Comparison of ENCODE assay signal across 22 mouse cellular contexts in genomic region chr4:58269961-58270360, GRCm38 (mm10). TPM values are rescaled to one million over a fixed set of nuclear protein-coding genes. Genes with fewer than 3 reads are reported as not detected.
DNase-seq lines count a peak whose midpoint lies in the region; ATAC-seq and TF ChIP-seq lines count a peak whose summit lies in the region.
"Had no signal": no experiment of that assay in that cellular context is flagged by ENCODE, and none has a peak within 500 bp of the region (broad histone marks: within the 10 kb centered on the region; RNA-seq: fewer than 3 reads in every experiment).

No protein-coding gene starts in this region.

- no peak for TF ChIP-seq RAD21 in CH12.LX (IDR thresholded peaks at IDR 0.05; ENCODE audit: low read depth, low read length)

- H3K79me2 ChIP-seq in C2C12 (ENCODE audit: control insufficient read depth, insufficient read depth) = no peaks in the 10 kb centered on the region
- no peaks in the 10 kb centered on the region for H3K79me2 ChIP-seq in CH12.LX (replicated peaks; ENCODE audit: control insufficient read depth, extremely low read depth, insufficient read depth, poor library complexity, severe bottlenecking)
- no peaks in the 10 kb centered on the region for H3K79me2 ChIP-seq in myocyte (ENCODE audit: control insufficient read depth, insufficient read depth)

- H3K79me3 ChIP-seq in C2C12 (ENCODE audit: low read depth) = no peaks in the 10 kb centered on the region

- no peak overlapping the region for H3K27ac ChIP-seq in CH12.LX (ENCODE audit: insufficient read depth, low read depth)
- H3K27ac ChIP-seq: embryonic facial prominence, embryonic 10.5 days; embryonic facial prominence, embryonic 12.5 days; forebrain, embryonic 13.5 days; forebrain, embryonic 15.5 days had no signal

- no peaks in the 10 kb centered on the region for H3K9me3 ChIP-seq in CH12.LX (replicated peaks; ENCODE audit: low read length)
- H3K9me3 ChIP-seq: embryonic facial prominence, embryonic 10.5 days; embryonic facial prominence, embryonic 12.5 days; forebrain, embryonic 13.5 days; forebrain, embryonic 15.5 days had no signal

- in situ Hi-C loops in CH12.LX (cut with MboI; ENCODE audit: low pct_ligation_motif_present, low pct_unique_long_range_greater_than_20kb, low sequenced_read_pairs) = no loop called here

- no peak for DNase-seq in CH12.LX (ENCODE audit: extremely low read depth)
- no peak for DNase-seq in ovary, postnatal 36 days (ENCODE audit: low spot score)
- DNase-seq: adrenal gland, adult 8-10 months; adrenal gland, postnatal 14 days; adrenal gland, postnatal 36 days; cerebellum, adult 11-12 months; cerebellum, adult 2 months; cerebellum, adult 9-10 months; cerebellum, postnatal 10 days; cerebellum, postnatal 25 days; forebrain, postnatal 0 days had no signal

- TF ChIP-seq POLR2A in CH12.LX (IDR thresholded peaks at IDR 0.05; ENCODE audit: low read depth, low read length) (no peak), myocyte (IDR thresholded peaks at IDR 0.05; ENCODE audit: insufficient read length, low read depth) (no peak)

- TF ChIP-seq CTCF in C2C12 (IDR thresholded peaks at IDR 0.05; ENCODE audit: control insufficient read depth, insufficient read depth, insufficient read length) = no peak
- TF ChIP-seq CTCF in CH12.LX (conservative IDR thresholded peaks at IDR 0.05 in 1 of 2, IDR thresholded peaks at IDR 0.05 in 1 of 2; ENCODE audit: low read depth in 2 of 2, low read length in 2 of 2) = no peak

- H3K4me3 ChIP-seq in C2C12 (ENCODE audit: insufficient read depth, poor library complexity, severe bottlenecking) (no peak overlapping the region), CH12.LX (replicated peaks in 1 of 3; ENCODE audit: low read depth in 2 of 3, low read length in 2 of 3, poor library complexity in 1 of 3) (no peak overlapping the region), myocyte (no peak overlapping the region)
- H3K4me3 ChIP-seq: embryonic facial prominence, embryonic 10.5 days; embryonic facial prominence, embryonic 12.5 days; forebrain, embryonic 13.5 days; forebrain, embryonic 15.5 days had no signal

- dilution Hi-C loops in CH12.LX (cut with MboI; ENCODE audit: extremely low pct_ligation_motif_present, extremely low pct_unique_long_range_greater_than_20kb, low sequenced_read_pairs) = no loop called here

- peaks cover 0 to 9% of the 10 kb centered on the region in 2 experiments; a peak in 2 of 4 replicates for H3K4me1 ChIP-seq in CH12.LX (ENCODE audit: control insufficient read depth in 1 of 2, insufficient read depth in 2 of 2)
- H3K4me1 ChIP-seq: forebrain, embryonic 13.5 days; forebrain, embryonic 15.5 days had no signal

- no peak overlapping the region for H3K4me2 ChIP-seq in CH12.LX (ENCODE audit: insufficient read depth, low read depth, poor library complexity, severe bottlenecking)
- no peak overlapping the region for H3K4me2 ChIP-seq in myocyte (ENCODE audit: low read depth)
- H3K4me2 ChIP-seq: embryonic facial prominence, embryonic 12.5 days; forebrain, embryonic 13.5 days; forebrain, embryonic 15.5 days had no signal

- no peaks in the 10 kb centered on the region for H3K36me3 ChIP-seq in C2C12 (ENCODE audit: control insufficient read depth, insufficient read depth)
- no peaks in the 10 kb centered on the region for H3K36me3 ChIP-seq in CH12.LX (replicated peaks in 1 of 2; ENCODE audit: control insufficient read depth in 1 of 2, insufficient read depth in 1 of 2, low read length in 1 of 2)
- no peaks in the 10 kb centered on the region for H3K36me3 ChIP-seq in myocyte (ENCODE audit: control insufficient read depth, insufficient read depth)
- H3K36me3 ChIP-seq: embryonic facial prominence, embryonic 10.5 days; embryonic facial prominence, embryonic 12.5 days; forebrain, embryonic 15.5 days had no signal

- no peak overlapping the region for H3K9ac ChIP-seq in CH12.LX (ENCODE audit: insufficient read depth, low read depth)
- H3K9ac ChIP-seq: embryonic facial prominence, embryonic 12.5 days; forebrain, embryonic 13.5 days; forebrain, embryonic 15.5 days; forebrain, postnatal 0 days had no signal

- H3ac ChIP-seq in C2C12 (ENCODE audit: control insufficient read depth, insufficient read length, low read depth) = no peak overlapping the region
- no peak overlapping the region for H3ac ChIP-seq in myocyte (ENCODE audit: control insufficient read depth, insufficient read length)

- TF ChIP-seq EP300 in CH12.LX (IDR thresholded peaks at IDR 0.05; ENCODE audit: low read length) = no peak

- no peak for ATAC-seq in granulocyte monocyte progenitor cell, adult 5-6 weeks (replicated peaks; ENCODE audit: poor library complexity, severe bottlenecking)
- ATAC-seq: activated CD4-positive, CD25-positive, alpha-beta regulatory T cell, adult 4 months; CD4-positive, CD25-positive, alpha-beta regulatory T cell, adult 4 months; forebrain, embryonic 13.5 days; forebrain, embryonic 15.5 days; forebrain, postnatal 0 days; Patski had no signal

- H3K27me3 ChIP-seq in C2C12 (ENCODE audit: control insufficient read depth, insufficient read depth, insufficient read length) = no peaks in the 10 kb centered on the region
- H3K27me3 ChIP-seq in CH12.LX (replicated peaks) = no peaks in the 10 kb centered on the region
- no peaks in the 10 kb centered on the region for H3K27me3 ChIP-seq in myocyte (ENCODE audit: control insufficient read depth, insufficient read depth, insufficient read length)
- H3K27me3 ChIP-seq: embryonic facial prominence, embryonic 12.5 days; forebrain, embryonic 13.5 days; forebrain, embryonic 15.5 days; Patski had no signal

TF ChIP-seq in C2C12, 6 proteins besides CTCF, POLR2A, EP300 and RAD21:
- TF ChIP-seq USF1 (IDR thresholded peaks at IDR 0.05; ENCODE audit: low read depth) (peak; percentile 62), MYOG (IDR thresholded peaks at IDR 0.05; ENCODE audit: control insufficient read depth, extremely low read depth, insufficient read length) (no peak)
TF ChIP-seq in C2C12: peak in this region for 1.

TF ChIP-seq in CH12.LX, 34 proteins besides CTCF, POLR2A, EP300 and RAD21:
- TF ChIP-seq JUN (IDR thresholded peaks at IDR 0.05; ENCODE audit: insufficient read depth, low read depth, low read length) (no peak), MAZ (IDR thresholded peaks at IDR 0.05; ENCODE audit: low read depth, low read length) (no peak), USF1 (IDR thresholded peaks at IDR 0.05; ENCODE audit: low read depth, low read length) (peak; percentile 19; the same call in 1 of the 2 replicates)

TF ChIP-seq in myocyte, 11 proteins besides CTCF, POLR2A, EP300 and RAD21:
- TF ChIP-seq MAX (IDR thresholded peaks at IDR 0.05; ENCODE audit: low read depth) (no peak), TCF12 (IDR thresholded peaks at IDR 0.05; ENCODE audit: insufficient read depth, poor library complexity, severe bottlenecking) (no peak), USF1 (IDR thresholded peaks at IDR 0.05; ENCODE audit: low read depth) (peak; percentile 41), TCF3 (IDR thresholded peaks at IDR 0.05; ENCODE audit: insufficient read length, low read depth) (no peak), E2F4 (IDR thresholded peaks at IDR 0.05; ENCODE audit: insufficient read depth) (no peak)

RNA-seq across cellular contexts. Expression of gene Musk, which starts 15.8 kb away (rescaled TPM):
- polyA plus RNA-seq in C2C12 (2012; fragmentation: generic; extraction: Trizol) (10.1 TPM), CH12.LX (2012; ENCODE audit: insufficient read length, low read depth) (not detected in 2 replicates), myocyte (2012; fragmentation: generic; extraction: Trizol) (17.5 TPM)
- total RNA-seq in CH12.LX (2012; rRNA removed) (not detected in 2 replicates), CH12.LX (2014; rRNA removed) (not detected in 2 replicates)
- total RNA-seq in granulocyte monocyte progenitor cell, adult 5-6 weeks (2014; fragmentation: Nextera tagmentation) = not detected in 2 replicates
- not detected in 2 replicates for total RNA-seq in granulocyte monocyte progenitor cell, adult 5-6 weeks (2017)
- total RNA-seq: ES-E14 had no signal
- polyA plus RNA-seq: activated CD4-positive, CD25-positive, alpha-beta regulatory T cell, adult 4 months; CD4-positive, CD25-positive, alpha-beta regulatory T cell, adult 4 months; forebrain, embryonic 13.5 days; Patski had no signal

Comparison
In these comparisons a context has a peak if more than half of its experiments do, and no peak if none do; other contexts are left out.
1. RNA of gene Musk, which starts 15.8 kb away (polyA plus RNA-seq): 17.5 TPM in myocyte (single experiment) and 10.1 TPM in C2C12 (single experiment); not detected in CH12.LX; every median in the first group is over 10 times any median in the second.